Mouse (Mus musculus) MEL (cell line): ENCODE data around the gene Nos1ap.

ENCODE experiments used
- EP300 ChIP-seq, 2 experiments: IDR thresholded peaks; 2 replicates each; pipeline ENCODE4 v1.6.1; 2011; ENCODE audit warnings: improper control_type of control experiment in 2 of 2, low read length in 2 of 2, low read depth in 1 of 2, mild to moderate bottlenecking in 1 of 2
- GATA1 ChIP-seq: IDR thresholded peaks from 2 replicates; pipeline ENCODE4 v1.6.1; 2011; ENCODE audit warnings: low read depth, low read length, improper control_type of control experiment

GRCm38 (mm10) chr1:170481093-170481492, 108.6 kb downstream of the Nos1ap start:
- TF ChIP-seq GATA1 (no peak), EP300 (IDR thresholded peaks at IDR 0.05; ENCODE audit: low read depth in 1 of 2, low read length in 2 of 2) (no peak)
